Mouse (Mus musculus): ENCODE measurements around the gene Ankrd12.

Ankrd12 gene

DNA sequence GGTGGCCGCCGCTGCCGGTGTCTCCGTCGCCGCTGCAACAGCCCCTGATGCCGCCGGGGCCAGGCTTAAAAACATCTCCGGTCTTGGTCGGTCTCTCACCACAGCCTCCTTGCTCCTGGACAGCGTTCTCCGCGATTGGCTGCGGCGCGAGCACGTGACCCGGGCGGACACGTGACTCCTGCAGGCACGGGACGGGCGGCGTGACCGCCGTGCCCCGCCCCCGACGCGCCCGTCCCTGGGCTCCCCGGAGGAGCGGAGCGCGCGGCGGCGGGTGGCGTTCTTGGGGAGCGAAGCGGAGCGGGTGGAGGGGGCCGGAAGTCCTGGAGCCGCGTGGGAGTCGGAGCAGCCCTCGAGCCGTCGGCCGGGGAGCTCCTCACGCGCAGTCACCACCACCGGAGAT is at the start of gene Ankrd12:
Gene Ankrd12, minus strand, starts transcription at position 156 of the 400 bp plus-strand sequence.
- DNase-seq (ENCODE audit: low read depth in 1 of 2, low spot score in 2 of 2): peak; percentile 81 to 93

DNA sequence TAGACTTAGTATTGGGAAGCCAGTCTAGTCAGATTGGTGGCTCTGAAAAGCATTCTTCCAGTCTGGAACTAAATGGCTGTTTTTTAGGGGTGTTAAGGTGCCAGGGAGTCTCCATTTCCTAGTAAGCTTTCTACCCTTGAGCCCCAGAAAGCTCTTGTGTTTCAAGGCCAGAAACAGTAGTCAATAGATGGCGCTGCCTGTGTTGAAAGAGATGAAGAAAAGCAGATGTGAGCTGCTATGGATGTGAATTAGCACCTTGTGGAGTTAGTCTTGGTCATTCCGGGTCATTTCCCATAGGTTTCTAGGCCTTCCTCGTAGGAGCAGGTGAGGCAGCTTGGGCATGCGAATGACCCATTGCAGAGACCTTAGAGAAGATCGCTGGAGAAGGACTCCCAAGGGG is 48.3 kb upstream of the Ankrd12 start:
- DNase-seq (ENCODE audit: low read depth in 1 of 2, low spot score in 2 of 2): no peak

DNA sequence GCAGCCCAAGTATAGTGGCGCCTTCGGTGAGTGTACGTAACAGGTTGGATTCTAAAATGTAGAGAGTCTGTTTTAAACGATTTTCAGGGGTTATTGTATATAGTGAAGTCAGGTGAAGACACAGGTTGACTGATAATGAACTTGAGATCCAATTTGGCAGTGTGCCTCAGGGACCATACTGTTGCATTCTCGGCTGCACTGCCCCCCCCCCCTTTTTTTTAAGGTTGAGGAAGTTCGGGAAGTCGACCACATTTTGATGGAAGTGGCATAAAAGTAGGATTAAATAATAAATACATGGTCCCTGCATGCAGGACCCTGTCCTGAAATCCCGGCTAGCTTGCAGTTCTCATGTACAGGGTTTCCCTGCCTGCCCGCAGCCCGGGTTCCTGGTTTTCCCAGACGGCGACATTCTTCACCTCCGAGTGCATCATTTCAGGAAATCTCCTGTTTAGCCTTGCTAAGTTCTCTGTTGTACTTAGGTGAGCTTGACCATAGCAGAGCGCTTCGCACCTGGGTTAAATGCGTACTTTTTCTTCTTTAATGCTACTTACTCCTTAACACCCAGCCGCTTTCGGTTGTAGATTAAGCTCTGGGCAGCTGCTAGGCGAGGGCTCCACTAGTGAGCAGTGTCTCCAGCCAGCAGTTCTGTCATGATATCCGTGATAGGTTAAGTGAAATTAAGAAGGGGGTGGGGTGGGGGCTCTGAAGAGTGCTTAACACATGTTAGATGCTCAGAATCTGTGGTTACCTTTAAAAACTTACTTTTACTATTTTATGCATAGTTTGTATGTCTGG is 47.1 kb upstream of the Ankrd12 start:
- no peak for DNase-seq (ENCODE audit: low read depth in 1 of 2, low spot score in 2 of 2)

DNA sequence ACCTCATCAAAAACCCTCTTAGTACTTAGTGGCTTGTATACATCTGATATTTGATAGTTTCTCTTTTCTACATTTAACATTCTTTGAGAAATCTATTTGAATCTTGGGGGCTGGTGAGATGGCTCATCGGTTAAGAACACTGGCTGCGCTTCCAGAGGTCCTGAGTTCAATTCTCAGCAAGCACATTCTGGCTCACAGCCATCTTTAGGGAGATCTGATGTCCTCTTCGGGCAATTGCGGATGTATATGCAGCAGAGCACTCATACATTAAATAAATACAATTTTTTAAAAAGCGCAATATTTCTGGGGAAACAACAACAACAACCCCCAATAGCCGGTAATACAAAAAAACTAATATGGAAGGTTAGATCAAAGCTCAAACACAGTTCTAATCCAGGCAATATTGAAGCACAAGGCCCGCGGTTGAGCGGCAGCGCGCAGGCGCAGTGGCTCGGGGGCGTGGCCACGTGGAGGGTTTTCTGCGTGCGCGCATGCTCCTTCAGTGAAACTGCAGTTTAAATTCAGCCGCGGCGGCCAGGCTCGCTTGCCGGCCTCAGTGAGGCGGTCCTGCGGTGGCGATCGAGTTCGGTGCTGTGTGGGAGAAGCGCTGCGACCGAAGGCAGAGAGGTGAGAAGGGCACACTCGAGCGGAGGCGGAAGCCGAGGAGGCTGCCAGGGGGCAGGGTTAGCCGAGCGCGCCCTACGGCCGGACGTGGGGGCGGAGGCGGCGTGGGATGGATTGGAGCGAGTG is 46.4 kb upstream of the Ankrd12 start, which contains the start of gene Ddx11:
Gene Ddx11, plus strand, starts transcription at position 455 of the 750 bp plus-strand sequence.
- DNase-seq (ENCODE audit: low read depth in 1 of 2, low spot score in 2 of 2): peak; percentile 56 to 87

DNA sequence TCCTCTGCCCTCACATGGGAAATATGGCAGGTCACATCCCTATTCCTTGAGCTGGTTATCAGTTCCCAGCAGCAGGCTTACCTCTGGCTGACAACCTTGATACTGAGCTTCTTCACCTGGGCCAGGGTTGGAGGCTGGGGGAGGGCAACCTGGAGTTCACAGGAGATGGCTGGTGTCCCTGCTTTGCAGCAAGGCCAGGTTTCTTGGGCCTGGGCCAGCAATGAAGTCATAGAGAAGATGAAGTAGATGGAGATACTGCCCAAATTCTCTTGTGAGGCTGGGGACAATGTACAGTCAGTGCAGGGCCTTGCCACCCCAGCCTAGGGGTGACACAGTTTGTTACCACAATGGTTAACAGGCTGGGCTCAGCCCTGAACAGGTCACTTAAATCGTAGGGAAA is 43.8 kb upstream of the Ankrd12 start:
- DNase-seq (ENCODE audit: low read depth in 1 of 2, low spot score in 2 of 2): no peak

DNA sequence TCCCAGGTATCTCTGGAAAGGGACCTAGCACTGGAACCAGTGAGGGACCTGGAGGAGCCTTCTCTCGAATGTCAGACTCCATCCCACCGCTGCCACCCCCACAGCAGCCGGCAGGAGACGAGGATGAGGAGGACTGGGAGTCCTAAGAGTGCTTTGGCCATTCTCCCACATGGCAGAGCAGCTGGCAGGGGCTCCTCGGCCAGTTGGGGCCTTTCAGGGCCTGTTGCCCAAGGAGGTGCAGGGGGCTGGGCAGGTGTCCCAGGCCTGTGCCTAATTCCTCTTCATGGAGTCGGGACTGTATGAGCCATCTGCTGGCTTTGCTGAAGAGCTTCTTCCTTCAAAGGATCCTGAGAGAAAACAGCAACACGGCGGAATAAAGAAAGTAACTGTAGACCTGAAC is 42.1 kb upstream of the Ankrd12 start:
- no peak for DNase-seq (ENCODE audit: low read depth in 1 of 2, low spot score in 2 of 2)

DNA sequence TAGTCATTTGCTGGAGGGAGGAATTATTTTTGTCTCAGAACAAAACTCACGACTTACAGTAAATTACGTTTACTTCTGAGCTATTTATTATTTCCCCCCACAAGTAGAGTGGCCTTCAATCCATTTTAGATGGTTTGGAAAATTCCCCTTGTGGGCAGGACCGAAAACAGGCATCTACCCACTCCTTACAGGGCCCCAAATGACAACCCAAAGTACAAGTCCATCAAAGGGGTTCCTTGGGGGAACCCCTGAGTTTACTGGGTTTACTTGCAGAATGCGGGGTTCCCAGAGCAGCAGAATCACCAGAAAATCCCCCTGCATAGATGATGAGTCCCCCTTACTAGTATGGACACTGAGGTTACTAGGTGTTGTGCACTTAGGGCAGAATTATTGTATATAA is 35.3 kb upstream of the Ankrd12 start:
- DNase-seq (ENCODE audit: low read depth in 1 of 2, low spot score in 2 of 2): no peak

DNA sequence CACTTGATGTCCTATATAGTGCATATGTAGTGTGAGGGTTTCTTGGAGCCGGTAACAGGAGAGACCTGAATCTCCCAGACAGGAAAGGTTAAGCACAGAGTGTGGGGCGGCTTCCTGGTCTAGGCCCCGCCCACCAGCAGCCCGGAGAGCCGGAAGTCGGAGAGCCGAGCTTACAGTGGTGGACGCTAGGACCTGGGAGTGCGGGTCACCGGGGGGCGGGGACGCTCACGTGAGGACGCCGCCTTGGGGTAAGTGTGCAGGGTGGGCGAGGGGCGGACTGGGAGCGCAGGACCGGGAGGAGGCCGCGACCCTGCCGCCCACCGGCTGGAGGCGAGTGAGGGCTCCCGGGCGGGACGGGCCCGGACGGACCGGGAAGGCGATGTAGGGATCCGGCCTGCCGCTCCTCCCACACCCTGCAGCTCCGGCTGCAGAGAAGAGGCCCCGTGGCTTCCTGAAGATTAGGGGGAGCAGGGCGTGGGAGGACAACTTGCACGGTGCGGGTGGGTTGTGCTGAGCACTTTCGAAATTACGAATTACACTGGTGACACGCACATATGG is 34.6 kb upstream of the Ankrd12 start, which contains the start of gene Washc1:
Gene Washc1, plus strand, starts transcription at position 144 of the 558 bp plus-strand sequence.
- DNase-seq (ENCODE audit: low read depth in 1 of 2, low spot score in 2 of 2): peak; percentile 68 to 72

DNA sequence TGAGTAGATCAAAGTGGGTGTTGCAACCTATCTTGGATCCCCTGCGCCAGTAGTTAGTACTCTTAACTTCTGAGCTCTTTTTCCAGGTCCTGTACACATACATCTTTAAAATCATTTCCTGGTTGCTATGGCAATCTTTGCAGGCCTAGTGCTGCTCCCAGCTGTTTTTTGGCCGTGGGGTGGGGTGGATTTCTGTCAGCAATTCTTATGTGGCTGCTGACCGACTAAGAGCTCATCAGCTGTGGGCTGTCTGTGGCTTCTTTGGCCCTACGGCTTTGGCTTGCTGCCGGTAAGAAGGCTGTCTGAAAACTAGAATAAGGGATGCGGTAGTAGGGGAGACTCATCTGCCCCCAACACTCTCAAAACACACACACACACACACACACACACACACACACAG is 33.9 kb upstream of the Ankrd12 start:
- no peak for DNase-seq (ENCODE audit: low read depth in 1 of 2, low spot score in 2 of 2)

DNA sequence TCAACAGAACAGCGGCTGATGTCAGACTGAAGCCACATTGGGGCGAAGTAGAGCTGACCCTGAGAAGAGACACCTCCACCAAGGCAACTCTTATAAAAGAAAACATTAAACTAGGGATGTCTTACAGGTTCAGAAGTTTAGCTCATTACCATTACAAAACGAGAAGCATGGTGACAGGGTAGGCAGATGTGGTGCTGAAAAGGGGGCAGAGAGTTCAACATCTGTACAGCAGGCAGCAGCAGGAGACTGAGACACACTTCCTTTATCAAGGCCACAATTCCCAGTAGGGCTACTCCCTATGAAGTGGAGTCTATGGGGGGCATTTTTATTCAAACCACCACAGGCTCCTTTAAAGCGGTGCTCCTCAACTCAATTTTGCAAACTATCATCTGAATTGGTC is 31.3 kb upstream of the Ankrd12 start:
- no peak for DNase-seq (ENCODE audit: low read depth in 1 of 2, low spot score in 2 of 2)

DNA sequence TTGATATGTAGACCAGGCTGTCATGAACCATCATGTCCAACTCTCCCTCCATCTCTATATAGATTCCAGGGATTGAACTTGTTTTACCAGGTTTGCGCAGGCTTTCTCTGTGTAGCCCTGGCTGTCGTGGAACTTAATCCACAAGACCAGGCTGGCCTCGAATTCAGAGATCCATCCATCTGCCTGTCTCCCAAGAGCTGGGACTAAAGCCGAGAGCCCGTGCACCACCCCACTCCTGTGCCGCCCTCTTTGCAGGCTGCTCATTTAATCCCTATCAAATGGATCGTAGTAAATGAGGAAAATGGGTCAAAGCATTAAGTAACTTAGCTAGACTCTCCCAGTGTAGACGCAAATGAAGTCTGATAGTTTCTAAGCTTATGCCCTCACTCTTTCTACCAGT is 30.6 kb upstream of the Ankrd12 start:
- no peak for DNase-seq (ENCODE audit: low read depth in 1 of 2, low spot score in 2 of 2)

DNA sequence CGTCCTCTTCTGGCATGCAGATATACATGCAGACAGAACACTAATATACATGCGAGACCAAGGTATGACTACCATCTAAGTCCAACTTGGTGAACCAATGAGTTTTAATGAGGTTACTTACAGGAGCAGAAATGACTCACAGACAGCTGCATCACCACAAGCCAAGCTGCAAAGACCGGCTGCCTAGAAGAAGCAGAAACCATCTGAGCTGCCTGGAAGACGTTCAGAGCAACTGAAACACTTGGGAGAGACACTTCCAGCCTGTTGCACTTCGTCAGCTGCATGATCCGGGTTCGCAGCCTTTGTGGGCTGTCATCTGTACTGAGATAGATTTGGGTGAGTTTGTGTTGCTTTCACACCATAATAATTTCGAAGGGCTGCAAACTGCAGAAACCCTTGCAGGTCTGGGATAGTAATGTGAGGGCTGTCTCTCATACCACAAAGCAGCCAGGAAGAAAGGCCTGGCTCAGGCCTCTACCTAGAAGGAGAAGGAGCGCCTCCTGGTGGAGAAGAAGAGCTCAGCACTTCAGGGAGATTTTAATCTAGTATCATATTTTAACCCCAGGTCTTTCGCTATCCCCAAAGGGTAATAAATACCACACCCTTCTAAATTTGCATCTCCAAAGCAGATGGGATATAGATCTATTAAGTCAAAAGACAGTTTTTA is 29.8 kb upstream of the Ankrd12 start:
- DNase-seq (ENCODE audit: low read depth in 1 of 2, low spot score in 2 of 2): peak in 1 of 2 experiments; percentile 16

DNA sequence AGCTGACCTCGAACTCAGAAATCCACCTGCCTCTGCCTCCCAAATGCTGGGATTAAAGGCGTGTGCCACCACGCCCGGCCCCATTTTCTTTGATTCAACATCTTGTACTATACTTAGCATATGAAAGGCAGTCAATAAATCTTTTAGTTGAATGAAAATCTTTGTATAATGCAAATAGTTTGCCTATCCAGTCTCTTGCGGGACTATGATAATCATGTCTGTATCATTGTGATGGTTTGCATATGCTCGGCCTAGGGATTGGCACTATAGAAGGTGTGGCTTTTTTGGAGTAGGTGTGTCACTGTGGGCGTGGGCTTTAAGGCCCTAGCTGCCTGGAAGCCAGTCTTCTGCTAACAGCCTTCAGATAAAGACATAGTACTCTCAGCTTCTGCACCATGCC is 27.2 kb upstream of the Ankrd12 start:
- no peak for DNase-seq (ENCODE audit: low read depth in 1 of 2, low spot score in 2 of 2)

DNA sequence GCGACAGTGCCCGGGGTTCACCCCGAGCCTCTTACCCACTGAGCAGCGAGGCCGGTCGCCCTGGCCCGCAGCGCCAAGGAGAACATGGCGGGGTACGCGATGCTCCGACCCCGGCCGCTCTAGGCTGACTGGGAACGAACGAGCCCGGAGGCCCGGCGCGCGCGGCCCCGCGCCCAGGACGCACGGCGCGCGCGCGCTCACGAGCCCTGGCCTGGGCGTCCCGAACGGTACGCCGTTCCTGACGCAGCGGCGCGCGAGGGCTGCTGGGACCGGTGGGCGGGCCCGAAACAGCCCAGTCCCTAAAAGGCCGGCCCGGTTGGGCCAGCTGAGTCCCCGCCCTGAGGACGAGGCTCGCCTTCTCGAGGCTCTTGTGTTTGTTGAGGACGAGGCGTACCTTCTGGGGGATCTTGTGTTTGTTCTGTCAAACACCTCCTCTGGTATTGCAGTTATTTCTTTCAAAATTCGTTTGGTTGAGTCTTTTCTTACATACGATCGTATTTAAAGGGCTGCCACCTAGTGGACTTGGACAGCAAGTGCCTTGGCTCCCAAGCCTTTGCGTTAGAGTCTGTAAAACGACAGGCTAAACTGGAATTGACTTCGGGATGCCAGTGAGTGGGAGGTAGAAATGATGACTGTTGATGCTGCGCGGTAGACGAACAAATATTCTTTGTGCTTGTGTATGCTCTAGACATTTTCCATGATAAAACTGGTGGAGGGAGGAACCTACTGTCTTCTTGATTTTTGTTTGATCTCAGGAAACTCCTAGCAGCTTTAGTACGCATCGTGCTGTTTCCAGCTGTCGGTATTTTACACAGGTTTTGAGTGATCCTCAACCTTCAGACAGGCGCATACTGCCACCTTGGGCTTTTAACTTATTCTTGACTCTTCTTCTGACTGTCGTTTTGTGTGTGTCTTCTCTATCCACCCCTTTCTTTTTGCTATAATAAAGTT is 24.8 kb upstream of the Ankrd12 start, which contains the start of gene Ndufv2:
Gene Ndufv2, minus strand, starts transcription at position 180 of the 951 bp plus-strand sequence.
- peak; percentile 66 to 81 for DNase-seq (ENCODE audit: low read depth in 1 of 2, low spot score in 2 of 2)

DNA sequence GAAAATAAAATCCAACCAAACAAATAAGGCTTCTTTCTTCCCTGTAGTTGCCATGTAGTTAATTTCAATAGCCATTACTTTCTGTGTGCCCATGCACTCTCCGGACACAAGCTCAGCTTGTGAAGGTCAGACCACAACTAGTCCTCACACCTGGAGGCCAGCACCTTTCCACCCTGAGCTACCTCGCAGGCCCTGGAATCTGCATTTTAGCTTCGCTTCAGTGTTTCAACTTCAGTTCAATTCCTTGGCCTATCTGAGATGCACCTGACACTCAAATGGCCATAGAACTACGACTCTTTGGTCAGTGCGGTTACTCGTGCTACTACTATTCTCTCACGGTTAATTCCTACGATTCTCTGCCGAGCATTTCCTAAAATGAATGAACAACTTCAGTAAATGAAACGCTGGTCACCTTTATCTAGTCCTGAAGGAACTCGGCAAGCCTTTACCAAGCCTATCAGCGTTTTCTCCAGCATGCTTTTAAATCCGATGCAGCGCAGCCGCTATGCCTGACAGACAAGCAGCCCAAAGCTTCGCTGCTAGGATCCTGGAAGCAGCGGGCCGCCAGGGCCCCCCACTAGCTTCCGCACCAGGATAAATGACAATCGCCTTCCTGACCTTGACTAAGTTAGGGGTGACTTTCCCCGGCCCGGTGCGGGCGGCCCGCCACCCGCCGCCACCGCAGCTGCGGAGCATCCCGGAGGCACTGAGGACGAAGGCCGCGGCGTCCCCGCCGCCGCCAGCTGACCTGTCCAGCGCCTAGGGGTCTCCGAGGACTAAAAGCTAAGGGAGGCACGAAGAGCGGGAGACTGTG is 23.9 kb upstream of the Ankrd12 start:
- DNase-seq (ENCODE audit: low read depth in 1 of 2, low spot score in 2 of 2): no peak

DNA sequence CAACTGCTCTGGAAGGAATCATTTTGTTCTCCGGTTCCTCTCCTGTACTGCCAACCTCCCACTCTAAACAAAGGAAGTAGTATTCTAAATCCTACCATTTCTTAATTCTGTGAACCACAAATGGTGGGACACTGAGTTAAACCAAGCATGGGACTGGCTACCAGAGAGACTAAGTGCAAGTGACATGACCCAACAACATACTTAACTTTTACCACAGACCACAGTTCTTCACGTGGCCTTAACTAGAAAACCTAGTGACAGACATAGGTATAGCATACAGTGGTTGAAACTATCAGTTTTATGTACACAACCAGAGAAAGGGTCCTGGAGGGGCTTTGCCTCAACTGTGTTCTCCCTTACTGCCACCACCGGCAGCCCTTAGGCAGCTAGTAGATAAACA is 15.8 kb upstream of the Ankrd12 start:
- DNase-seq (ENCODE audit: low read depth in 1 of 2, low spot score in 2 of 2): no peak

DNA sequence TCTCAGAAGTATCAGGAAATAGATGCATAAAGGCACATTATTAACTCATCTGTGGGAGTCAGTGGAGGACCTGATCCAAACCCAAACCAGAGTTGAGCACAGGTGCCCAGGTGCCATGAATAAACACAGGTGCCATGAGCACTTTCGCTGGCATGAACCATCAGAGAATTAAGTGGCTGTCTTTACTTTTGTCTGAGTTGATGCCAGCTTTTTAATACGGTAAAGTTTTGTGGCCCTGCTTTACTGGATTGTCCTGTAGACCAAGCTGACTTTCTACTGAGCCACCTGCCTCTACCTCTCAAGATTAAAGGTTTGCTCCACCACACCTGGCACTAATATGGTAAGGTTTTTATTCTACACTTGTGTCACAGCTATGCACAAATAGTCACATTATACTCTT is 15.2 kb upstream of the Ankrd12 start:
- no peak for DNase-seq (ENCODE audit: low read depth in 1 of 2, low spot score in 2 of 2)

DNA sequence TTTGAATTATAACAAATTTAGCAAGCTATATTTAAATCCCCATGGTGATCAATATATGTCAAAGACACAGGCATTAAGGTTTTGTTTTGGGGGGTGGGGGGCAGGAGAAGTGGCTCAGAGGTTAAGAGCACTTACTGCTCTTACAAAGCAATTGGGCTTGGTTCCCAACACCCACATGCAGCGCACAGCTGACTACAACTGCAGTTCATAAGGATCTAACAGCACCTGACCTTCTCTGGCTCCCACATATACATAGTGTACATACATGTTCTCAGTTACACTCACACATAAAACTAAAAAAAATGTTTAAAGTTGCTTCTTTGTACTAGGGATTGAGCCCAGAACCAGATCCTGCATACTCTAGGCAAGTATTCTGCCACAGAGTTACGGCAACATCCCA is 14.5 kb upstream of the Ankrd12 start:
- DNase-seq (ENCODE audit: low read depth in 1 of 2, low spot score in 2 of 2): no peak

DNA sequence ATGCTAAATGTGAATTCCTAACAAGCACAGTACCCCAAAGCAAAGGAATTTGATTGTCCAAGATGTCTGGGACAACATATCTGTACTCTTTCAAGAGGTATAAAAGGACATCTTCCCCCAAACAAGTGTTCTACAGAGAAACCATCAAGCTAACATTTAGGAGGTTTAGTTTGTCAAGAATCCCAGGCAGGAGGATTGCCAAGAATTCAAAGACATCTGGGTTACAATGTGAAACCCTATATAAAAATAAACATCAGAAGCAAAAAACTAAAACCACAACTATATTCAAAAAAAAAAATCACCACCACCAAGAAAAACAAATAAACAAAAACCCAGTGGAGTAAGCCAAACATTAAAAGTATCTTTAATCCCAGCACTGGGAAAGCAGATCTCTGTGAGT is 13.4 kb upstream of the Ankrd12 start:
- DNase-seq (ENCODE audit: low read depth in 1 of 2, low spot score in 2 of 2): no peak

All from monocyte, adult 2 months (primary cell).